Mouse (Mus musculus) MEL (cell line): ENCODE data around the gene Rab11a. TPM values are rescaled to one million over a fixed set of nuclear protein-coding genes. Genes with fewer than 3 reads are reported as not detected.

Experiments
- DNase-seq: peaks from one replicate; pipeline ENCODE4 v3.0.0; 2011; ENCODE audit warnings: low read depth, low spot score
- H3K27ac ChIP-seq: 2 replicates; pipeline ENCODE4 v1.5.1; 2012; ENCODE audit warnings: low read depth, mild to moderate bottlenecking, control low read depth, low read length, moderate library complexity; ENCODE audit not compliant: control insufficient read depth
- H3K27me3 ChIP-seq, 2 experiments: fragments of 150-350 bp in 1 of 2; sonication (generic) in 1 of 2; 2 replicates each; pipeline ENCODE4 v1.6.1; 2012; ENCODE audit warnings: low read length in 2 of 2, mild to moderate bottlenecking in 2 of 2, improper control_type of control experiment in 1 of 2, moderate library complexity in 1 of 2; ENCODE audit not compliant: insufficient read depth in 2 of 2, control insufficient read depth in 1 of 2
- H3K36me3 ChIP-seq, 2 experiments: 2 replicates each; pipeline ENCODE4 v1.6.1; 2012 to 2014; ENCODE audit warnings: low read length in 2 of 2, improper control_type of control experiment in 1 of 2, inconsistent platforms in 1 of 2, mild to moderate bottlenecking in 1 of 2; ENCODE audit not compliant: insufficient read depth in 2 of 2, control insufficient read depth in 1 of 2
- H3K4me1 ChIP-seq, 2 experiments: fragments of 150-350 bp in 1 of 2; sonication (generic) in 1 of 2; 2 replicates each; pipeline ENCODE4 v1.6.1; 2012; ENCODE audit warnings: low read length in 2 of 2, improper control_type of control experiment in 1 of 2, mild to moderate bottlenecking in 1 of 2; ENCODE audit not compliant: insufficient read depth in 2 of 2, control insufficient read depth in 1 of 2
- H3K4me3 ChIP-seq, 2 experiments: fragments of 150-350 bp in 1 of 2; sonication (generic) in 1 of 2; 2 replicates each; pipeline ENCODE4 v1.5.1; 2012; ENCODE audit warnings: low read depth in 2 of 2, low read length in 2 of 2, mild to moderate bottlenecking in 2 of 2, moderate library complexity in 2 of 2, control low read depth in 1 of 2, improper control_type of control experiment in 1 of 2; ENCODE audit not compliant: control insufficient read depth in 1 of 2, insufficient read depth in 1 of 2
- H3K79me2 ChIP-seq: 2 replicates; pipeline ENCODE4 v1.6.1; 2012; ENCODE audit warnings: mild to moderate bottlenecking, low read length, moderate library complexity; ENCODE audit not compliant: control insufficient read depth, poor library complexity, insufficient read depth
- H3K9ac ChIP-seq: 2 replicates; pipeline ENCODE4 v1.6.1; 2012; ENCODE audit warnings: low read depth, mild to moderate bottlenecking, control low read depth, low read length, moderate library complexity; ENCODE audit not compliant: control insufficient read depth, poor library complexity, severe bottlenecking
- H3K9me3 ChIP-seq: fragments of 150-350 bp; sonication (generic); replicated peaks from 2 replicates; pipeline ENCODE4 v1.6.1; 2012; ENCODE audit warnings: mild to moderate bottlenecking, low read length, improper control_type of control experiment, moderate library complexity; ENCODE audit not compliant: insufficient read depth
- CHD1 ChIP-seq: IDR thresholded peaks from 2 replicates; pipeline ENCODE4 v1.6.1; 2012; ENCODE audit warnings: low read depth, mild to moderate bottlenecking, inconsistent platforms, low read length, improper control_type of control experiment
- CTCF ChIP-seq, 3 experiments: IDR thresholded peaks in 2 of 3; conservative IDR thresholded peaks in 1 of 3; 2 replicates each; pipeline ENCODE4 v1.5.1; 2011 to 2012; ENCODE audit warnings: low read length in 3 of 3, low read depth in 2 of 3, mild to moderate bottlenecking in 2 of 3, improper control_type of control experiment in 1 of 3, inconsistent platforms in 1 of 3, mixed read lengths in 1 of 3, moderate library complexity in 1 of 3; ENCODE audit not compliant: control insufficient read depth in 1 of 3, insufficient read depth in 1 of 3, poor library complexity in 1 of 3, severe bottlenecking in 1 of 3
- ELF1 ChIP-seq: IDR thresholded peaks from 2 replicates; pipeline ENCODE4 v1.6.1; 2014; ENCODE audit warnings: low read depth, mild to moderate bottlenecking, inconsistent platforms, low read length, improper control_type of control experiment, moderate library complexity
- HCFC1 ChIP-seq: IDR thresholded peaks from 2 replicates; pipeline ENCODE4 v1.6.1; 2012; ENCODE audit warnings: low read depth, mild to moderate bottlenecking, inconsistent platforms, low read length, improper control_type of control experiment, moderate library complexity
- JUND ChIP-seq: IDR thresholded peaks from 2 replicates; pipeline ENCODE4 v1.6.1; 2011; ENCODE audit warnings: low read depth, mild to moderate bottlenecking, improper control_type of control experiment, low read length
- MXI1 ChIP-seq: IDR thresholded peaks from 2 replicates; pipeline ENCODE4 v1.6.1; 2011; ENCODE audit warnings: mild to moderate bottlenecking, low read depth, low read length, improper control_type of control experiment
- RAD21 ChIP-seq: IDR thresholded peaks from 2 replicates; pipeline ENCODE4 v1.6.1; 2011; ENCODE audit warnings: mild to moderate bottlenecking, low read depth, low read length, improper control_type of control experiment
- SIN3A ChIP-seq: IDR thresholded peaks from 2 replicates; pipeline ENCODE4 v1.6.1; 2012; ENCODE audit warnings: low read length, improper control_type of control experiment, inconsistent platforms
- SMC3 ChIP-seq: IDR thresholded peaks from 2 replicates; pipeline ENCODE4 v1.6.1; 2011; ENCODE audit warnings: low read depth, low read length, improper control_type of control experiment
- USF2 ChIP-seq, 2 experiments: IDR thresholded peaks; 2 replicates each; pipeline ENCODE4 v1.6.1; 2011 to 2012; ENCODE audit warnings: improper control_type of control experiment in 2 of 2, low read length in 2 of 2, borderline replicate concordance in 1 of 2, inconsistent platforms in 1 of 2, low read depth in 1 of 2, mild to moderate bottlenecking in 1 of 2; ENCODE audit not compliant: insufficient read depth in 1 of 2
- ZKSCAN1 ChIP-seq: IDR thresholded peaks from 2 replicates; pipeline ENCODE4 v1.6.1; 2012; ENCODE audit warnings: low read depth, mild to moderate bottlenecking, inconsistent platforms, low read length, improper control_type of control experiment, moderate library complexity
- ZNF384 ChIP-seq: IDR thresholded peaks from 2 replicates; pipeline ENCODE4 v1.6.1; 2012; ENCODE audit warnings: low read depth, mild to moderate bottlenecking, inconsistent platforms, low read length, improper control_type of control experiment
- polyA plus RNA-seq, 2 experiments: library from polyadenylated mRNA; stranded (reverse) in 1 of 2; unstranded in 1 of 2; fragments of >175 nt in 1 of 2; fragments of >200 nt in 1 of 2; gene quantifications; 2 replicates each; pipeline versions ENCODE4 v1.2.1 to v1.2.4; 2012; ENCODE audit warnings: low replicate concordance in 2 of 2, low read depth in 1 of 2; ENCODE audit not compliant: insufficient read length in 2 of 2, insufficient read depth in 1 of 2, missing spikeins in 1 of 2
- total RNA-seq: library from RNA; depleted of rRNA; stranded (reverse); fragments of 300-350 nt; gene quantifications from 2 replicates; pipeline ENCODE4 v1.2.3, GENCODE M21; 2012

Rab11a gene
- total and polyA plus RNA-seq, 3 experiments: 93.7 to 212 TPM; not detected in 1

GRCm38 (mm10) chr9:64778151-64778550 is 40.6 kb upstream of the Rab11a start:
- Histone ChIP-seq H3K79me2 (no peaks in the 10 kb centered on the region), H3K4me3 (no peak overlapping the region), H3K4me1 (peaks cover 3% of the 10 kb centered on the region in 2 experiments; a peak in 3 of 4 replicates), H3K36me3 (peaks cover 0 to 3% of the 10 kb centered on the region in 2 experiments; a peak in 1 of 4 replicates), H3K9me3 (no peaks in the 10 kb centered on the region), H3K27ac (no peak overlapping the region), H3K27me3 (no peaks in the 10 kb centered on the region), H3K9ac (no peak overlapping the region)
- no peak for TF ChIP-seq HCFC1
- TF ChIP-seq RAD21: peak; percentile 21
- peak; percentile 24 to 49 (median 43); a peak in 5 of 6 replicates for TF ChIP-seq CTCF (IDR thresholded peaks at IDR 0.05 in 2 of 3, conservative IDR thresholded peaks at IDR 0.05 in 1 of 3; ENCODE audit: control insufficient read depth in 1 of 3, insufficient read depth in 1 of 3, low read depth in 2 of 3, low read length in 3 of 3, poor library complexity in 1 of 3, severe bottlenecking in 1 of 3)
- peak; percentile 36 for TF ChIP-seq SMC3
- peak; percentile 43 for DNase-seq

- no peaks in the 10 kb centered on the region for H3K27me3 ChIP-seq
- no peaks in the 10 kb centered on the region for H3K79me2 ChIP-seq
- no peaks in the 10 kb centered on the region for H3K9me3 ChIP-seq
- peaks cover 0 to 3% of the 10 kb centered on the region in 2 experiments; a peak in 1 of 4 replicates for H3K36me3 ChIP-seq
- H3K9ac ChIP-seq: no peak overlapping the region
- no peak overlapping the region for H3K27ac ChIP-seq
- TF ChIP-seq MXI1 (no peak), USF2 (IDR thresholded peaks at IDR 0.05; ENCODE audit: borderline replicate concordance in 1 of 2, insufficient read depth in 1 of 2, low read depth in 1 of 2, low read length in 2 of 2) (no peak), SIN3A (no peak), CHD1 (no peak), ZKSCAN1 (no peak)
- no peak for DNase-seq
- H3K4me3 ChIP-seq: no peak overlapping the region
- H3K4me1 ChIP-seq: peaks cover 3% of the 10 kb centered on the region in 2 experiments; a peak in 3 of 4 replicates
Observed at GRCm38 (mm10) chr9:64777441-64777987, 40.0 kb upstream of the Rab11a start.

- H3K4me3 ChIP-seq: no peak overlapping the region
- H3K79me2 ChIP-seq: no peaks in the 10 kb centered on the region
- DNase-seq: no peak
- peaks cover 3 to 11% of the 10 kb centered on the region in 2 experiments; a peak in 3 of 4 replicates for H3K4me1 ChIP-seq
- H3K36me3 ChIP-seq: peaks cover 0 to 9% of the 10 kb centered on the region in 2 experiments; a peak in 2 of 4 replicates
- TF ChIP-seq CTCF (IDR thresholded peaks at IDR 0.05 in 2 of 3, conservative IDR thresholded peaks at IDR 0.05 in 1 of 3; ENCODE audit: control insufficient read depth in 1 of 3, insufficient read depth in 1 of 3, low read depth in 2 of 3, low read length in 3 of 3, poor library complexity in 1 of 3, severe bottlenecking in 1 of 3) (no peak), JUND (no peak), ZKSCAN1 (no peak), ELF1 (no peak), ZNF384 (no peak), HCFC1 (no peak)
- TF ChIP-seq, all 39 proteins: peak for 0
- Histone ChIP-seq H3K9ac (no peak overlapping the region), H3K27me3 (no peaks in the 10 kb centered on the region), H3K27ac (no peak overlapping the region), H3K9me3 (no peaks in the 10 kb centered on the region)
Observed at GRCm38 (mm10) chr9:64775491-64775890, 37.9 kb upstream of the Rab11a start.
